Mouse (Mus musculus) heart, postnatal 10 days (tissue): ENCODE measurements around the gene Mmp14. TPM values are rescaled to one million over a fixed set of nuclear protein-coding genes. Genes with fewer than 3 reads are reported as not detected.

ENCODE experiments used
- DNase-seq, 2 experiments: peaks; one replicate each; pipeline ENCODE4 v3.0.0; 2021
- intact Hi-C: fragments of 180-260 bp; cut with DNase I; formaldehyde crosslinking; loops from one replicate; pipeline ENCODE4 v1.15.1; 2025
- total RNA-seq, 2 experiments: library from RNA; stranded (reverse); gene quantifications; 2 replicates each; pipeline ENCODE4 v1.2.3; 2021

The Mmp14 gene
- total RNA-seq, 2 experiments from 2014 or later: 106 to 116 TPM

DNA sequence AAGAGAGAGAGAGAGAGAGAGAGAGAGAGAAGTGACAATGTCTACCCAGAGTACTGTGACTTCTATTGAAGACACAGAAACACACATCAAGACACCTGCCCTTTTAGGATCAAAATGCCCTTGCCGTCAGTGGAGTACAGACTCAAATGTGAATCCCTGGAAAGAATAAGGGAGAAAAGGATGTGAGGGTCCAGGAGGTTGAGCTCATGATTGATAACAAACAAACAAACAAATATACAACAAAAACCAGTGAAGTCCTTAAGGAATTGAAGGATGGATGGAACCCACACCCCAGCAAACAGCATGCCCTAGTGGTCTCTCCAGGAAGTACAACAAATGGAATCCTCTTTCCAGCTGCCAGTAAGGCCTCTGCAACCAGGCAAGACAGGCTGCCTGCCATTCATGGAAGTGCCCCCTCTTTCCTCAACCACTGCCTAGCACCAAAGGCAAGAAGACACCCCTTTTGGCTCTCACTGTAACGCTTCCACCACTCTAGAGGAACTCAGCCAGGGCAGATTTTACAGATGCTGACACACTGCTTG, 18.7 kb upstream of the Mmp14 start:
- peak; percentile 77 to 85 for DNase-seq
- intact Hi-C loops: loop anchor here (1.0 to 2.0 kb wide), 4 partner anchors 36 to 184 kb away; partner anchors contain the start of gene Oxa1l

DNA sequence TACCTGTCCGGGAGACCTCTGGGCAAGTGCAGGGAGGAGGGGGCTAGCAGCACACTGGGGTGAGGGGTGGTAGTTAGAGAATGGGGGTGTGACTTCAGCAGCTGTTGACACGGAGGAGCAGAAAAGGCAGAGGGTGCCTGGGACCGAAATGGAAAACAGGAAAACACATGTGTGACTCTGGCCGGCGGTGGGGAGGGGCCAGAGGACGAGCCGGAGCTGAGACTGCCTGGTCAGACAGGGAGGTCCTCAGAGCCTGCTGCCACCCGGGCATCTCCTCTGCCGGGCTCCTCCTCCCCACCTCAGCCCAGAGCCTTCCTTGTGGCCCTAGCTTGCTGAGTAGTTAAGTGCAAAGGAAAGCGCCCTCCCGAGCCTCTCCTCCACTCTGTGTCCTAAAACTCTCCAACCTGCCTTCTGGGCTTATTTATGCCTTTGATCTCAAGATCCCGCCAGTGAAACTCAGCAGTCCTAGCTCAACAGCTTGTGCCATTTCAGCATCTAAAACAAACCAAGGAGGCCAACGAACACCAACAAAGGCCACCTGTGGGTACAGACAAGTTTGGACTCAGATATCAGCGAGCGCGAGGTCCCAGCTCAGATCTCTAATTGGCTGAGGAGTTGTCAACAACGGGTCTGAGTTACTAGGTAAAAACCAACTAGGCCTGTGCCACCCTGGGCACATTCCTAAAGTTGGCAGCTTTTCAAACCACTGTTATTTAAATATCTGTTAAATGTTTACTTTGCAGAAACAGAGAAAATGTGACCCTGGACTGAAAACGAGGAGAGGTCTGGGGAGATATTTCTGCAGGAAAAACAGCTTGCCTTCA, 17.3 kb upstream of the Mmp14 start:
- peak; percentile 44 to 48 for DNase-seq
- intact Hi-C loops: loop anchor here (2.0 kb wide), 3 partner anchors 53 to 185 kb away; partner anchors contain the start of gene Oxa1l

DNA sequence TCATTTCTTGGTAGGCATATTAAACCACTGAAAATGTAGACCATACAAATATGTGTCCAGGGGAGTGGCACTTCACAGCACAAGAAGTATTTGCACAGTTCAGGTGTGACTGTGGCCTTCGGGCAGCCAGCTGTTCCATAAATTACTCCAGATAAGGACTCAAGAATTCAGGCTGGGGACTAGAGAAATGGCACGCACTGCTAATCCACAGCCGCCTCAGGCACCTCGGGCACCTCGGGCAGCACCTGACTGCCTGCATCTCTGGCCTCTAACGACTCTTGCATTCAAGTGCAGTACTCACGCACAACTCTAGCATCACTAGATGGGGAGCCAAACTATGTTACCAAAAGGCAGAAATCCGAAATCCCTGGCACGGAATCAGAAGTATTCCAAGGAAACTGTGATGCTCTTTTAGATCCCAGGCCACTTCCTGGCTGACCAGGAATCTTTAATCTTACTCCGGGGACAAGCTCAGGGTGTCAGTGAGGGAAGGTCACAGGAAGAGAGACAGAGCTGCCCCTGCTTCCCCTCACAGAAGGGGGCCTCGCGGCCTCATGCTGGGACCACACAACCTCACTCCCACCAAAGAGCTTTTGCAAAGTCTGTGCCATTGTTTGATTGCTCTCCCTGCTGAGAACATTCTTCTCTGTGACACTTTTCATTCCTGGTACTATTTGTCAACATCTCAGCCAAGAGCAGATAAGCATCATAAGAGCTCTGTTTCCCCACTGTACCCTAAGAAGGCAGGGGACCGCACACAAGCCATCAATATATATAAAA, 16.0 kb upstream of the Mmp14 start:
- no peak for DNase-seq
- intact Hi-C loops: no loop called here

DNA sequence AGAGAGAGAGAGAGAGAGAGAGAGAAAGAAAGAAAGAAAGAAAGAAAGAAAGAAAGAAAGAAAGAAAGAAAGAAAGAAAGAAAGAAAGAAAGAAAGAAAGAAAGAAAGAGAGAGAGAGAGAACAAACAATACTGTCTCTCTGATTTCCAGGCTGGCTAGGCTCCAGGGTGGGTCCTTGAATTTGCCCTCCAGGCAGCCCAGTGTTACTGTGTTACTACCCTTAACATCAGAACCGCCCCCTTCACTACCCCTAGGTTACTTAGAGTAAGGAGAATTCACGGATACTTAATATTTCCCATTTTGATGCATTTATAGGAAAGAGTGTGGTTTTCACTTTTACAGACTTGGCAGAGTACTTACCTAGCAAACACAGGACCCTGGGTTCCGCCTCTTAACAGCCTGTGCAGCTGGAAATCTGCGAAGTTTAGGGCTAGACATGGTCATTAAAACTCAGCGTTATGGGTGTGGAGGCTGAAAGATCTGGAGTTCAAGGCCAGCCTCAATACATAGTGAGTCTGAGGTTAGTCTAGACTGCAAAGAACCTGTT, 15.1 kb upstream of the Mmp14 start:
- DNase-seq: no peak
- intact Hi-C loops: no loop called here

DNA sequence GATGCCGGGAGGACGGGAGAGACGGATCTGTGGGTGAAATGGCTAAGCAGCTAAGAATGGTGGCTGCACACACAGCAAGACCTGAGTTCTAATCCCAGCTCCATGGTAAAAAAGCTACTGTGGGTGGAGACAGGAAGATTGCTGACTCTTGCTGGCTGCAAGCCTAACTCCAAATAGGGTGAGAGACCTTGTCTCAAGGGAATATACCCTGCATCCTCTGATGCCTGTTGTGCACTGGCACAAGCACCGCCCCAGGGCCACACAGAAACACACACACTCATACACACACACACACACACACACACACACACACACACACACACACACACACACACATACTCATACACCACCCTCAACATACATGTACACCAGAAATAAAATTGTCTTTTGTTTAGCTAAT, 14.6 kb upstream of the Mmp14 start:
- intact Hi-C loops: no loop called here
- DNase-seq: no peak

DNA sequence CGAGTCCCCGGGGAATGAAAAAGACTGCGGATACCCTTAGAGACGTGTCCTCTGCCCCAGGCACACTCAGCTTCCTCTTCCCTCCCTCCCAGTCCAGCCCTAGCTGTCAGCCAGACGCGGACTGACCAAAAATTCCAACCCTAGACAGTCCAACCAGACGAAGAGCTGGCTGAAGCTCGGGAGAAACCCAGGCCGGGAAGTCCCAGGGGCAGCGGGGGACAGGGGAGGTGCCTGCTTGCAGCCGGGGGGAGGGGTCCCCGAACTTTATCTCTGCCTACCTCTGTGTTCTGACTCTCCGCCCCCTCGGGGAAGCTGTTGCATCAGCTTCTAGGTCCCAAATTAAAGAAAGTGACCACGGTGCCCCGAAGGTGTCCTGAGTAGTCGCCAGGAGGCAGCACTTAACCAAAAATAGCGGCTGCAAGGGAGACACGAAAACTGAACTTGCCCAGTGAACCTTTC, 13.8 kb upstream of the Mmp14 start, which contains the start of gene Slc7a7:
Gene Slc7a7, minus strand, starts transcription at position 158 of the 459 bp plus-strand sequence.
- DNase-seq: peak; percentile 44 to 60
- intact Hi-C loops: no loop called here

DNA sequence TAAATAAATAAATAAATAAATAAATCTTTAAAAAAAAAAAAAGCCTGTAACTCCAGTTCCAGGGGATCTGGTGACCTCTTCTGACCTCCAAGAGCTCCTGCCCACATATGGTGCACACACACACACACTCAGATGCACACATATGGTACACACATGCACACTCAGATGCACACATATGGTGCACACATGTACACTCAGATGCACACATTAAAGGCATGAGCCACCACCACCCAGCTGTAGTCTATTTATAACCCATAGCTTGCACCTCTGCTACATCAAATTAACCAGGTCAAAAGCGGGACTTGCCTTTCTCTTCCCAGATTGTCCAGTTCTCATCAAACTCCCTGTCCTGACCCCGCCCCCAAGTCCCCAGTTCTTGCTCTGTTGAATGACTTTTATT, 10.4 kb upstream of the Mmp14 start:
- DNase-seq: no peak
- intact Hi-C loops: no loop called here

DNA sequence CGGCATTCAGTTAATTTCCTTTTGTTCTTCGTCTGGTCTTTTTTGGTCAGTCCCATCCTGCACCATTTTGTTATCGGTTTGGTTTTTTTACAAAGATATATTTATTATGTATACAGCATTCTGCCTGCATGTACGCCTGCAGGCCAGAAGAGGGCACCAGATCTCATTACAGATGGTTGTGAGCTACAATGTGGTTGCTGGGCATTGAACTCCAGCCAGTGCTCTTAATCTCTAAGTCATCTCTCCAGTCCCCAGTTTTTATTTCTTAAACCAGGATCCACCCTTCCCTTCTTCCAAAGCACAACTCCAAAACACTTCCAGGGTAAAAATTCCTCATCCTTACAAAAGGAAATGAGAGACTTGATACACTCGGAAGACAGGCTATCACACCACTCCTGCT, 8.0 kb upstream of the Mmp14 start:
- intact Hi-C loops: loop anchor here (1.0 kb wide), 1 partner anchor 26 kb away; no protein-coding TSS in a partner anchor
- DNase-seq: peak in 1 of 2 experiments; percentile 48

DNA sequence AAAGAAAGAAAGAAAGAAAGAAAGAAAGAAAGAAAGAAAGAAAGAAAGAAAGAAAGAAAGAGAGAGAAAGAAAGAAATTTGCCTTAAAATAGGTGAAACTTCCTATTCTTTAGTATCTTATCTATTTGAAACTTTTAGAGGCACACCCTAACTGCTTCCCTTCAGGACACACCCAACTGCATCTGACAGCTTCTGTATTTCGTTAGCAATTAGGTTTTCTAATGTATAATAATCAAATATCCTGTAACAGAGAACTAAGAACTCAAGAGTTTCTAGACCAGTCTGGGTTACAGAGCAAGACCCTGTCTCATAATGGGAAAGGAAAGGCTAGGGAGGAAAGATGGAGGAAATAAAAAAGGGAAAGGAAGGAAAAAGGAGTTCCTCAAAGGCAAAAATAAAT, 6.8 kb upstream of the Mmp14 start:
- intact Hi-C loops: no loop called here
- no peak for DNase-seq

DNA sequence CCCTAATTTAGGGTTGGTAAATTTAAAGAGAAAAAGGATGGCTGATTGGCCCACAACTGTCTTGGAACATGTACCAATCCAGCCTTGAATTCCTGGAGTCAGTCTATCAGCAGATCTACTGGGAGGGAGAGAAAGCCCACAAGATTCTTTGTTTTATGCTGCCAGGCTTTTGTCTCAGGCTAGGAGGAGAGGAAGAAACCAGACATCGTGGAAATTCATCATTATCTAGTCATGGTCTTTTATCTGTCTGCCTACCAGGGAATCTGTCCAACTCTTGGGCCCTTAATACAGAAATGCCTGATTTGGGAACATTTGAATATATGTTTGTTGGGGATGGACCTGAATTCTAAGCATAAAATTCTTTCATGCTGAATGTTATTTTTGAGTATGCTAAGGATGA, 5.9 kb upstream of the Mmp14 start:
- intact Hi-C loops: no loop called here
- DNase-seq: no peak

DNA sequence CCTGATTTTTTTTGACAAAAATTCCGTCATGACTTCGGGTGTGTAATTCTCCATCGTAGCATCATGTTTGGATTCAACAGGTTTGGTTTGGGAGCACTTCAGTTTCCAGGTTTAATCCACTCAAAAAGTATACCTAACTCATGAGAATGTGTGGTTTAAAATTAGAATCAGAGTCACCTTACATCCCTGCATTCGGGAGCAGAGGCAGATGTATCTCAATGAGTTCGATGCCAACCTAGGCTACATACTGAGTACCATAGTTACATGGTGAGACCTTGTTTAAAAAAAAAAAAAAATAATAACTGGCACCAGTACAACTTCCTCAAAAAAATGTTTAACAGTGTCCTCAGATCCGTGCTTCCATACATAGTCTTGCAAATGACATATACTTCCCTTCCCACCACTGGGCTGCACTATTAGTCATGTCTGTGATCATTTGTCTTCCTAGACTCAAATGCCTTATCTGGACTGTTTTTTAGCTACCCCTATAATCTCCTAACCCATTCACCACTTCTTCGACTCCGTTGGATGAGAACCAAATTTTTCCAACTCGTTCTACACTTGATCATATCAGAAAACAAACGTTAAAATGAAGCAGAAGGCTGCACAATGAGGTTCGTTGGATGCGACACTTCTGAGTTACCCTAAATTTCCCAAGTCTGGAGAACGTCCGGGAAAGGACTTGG, 5.3 kb upstream of the Mmp14 start:
- intact Hi-C loops: no loop called here
- DNase-seq: no peak

DNA sequence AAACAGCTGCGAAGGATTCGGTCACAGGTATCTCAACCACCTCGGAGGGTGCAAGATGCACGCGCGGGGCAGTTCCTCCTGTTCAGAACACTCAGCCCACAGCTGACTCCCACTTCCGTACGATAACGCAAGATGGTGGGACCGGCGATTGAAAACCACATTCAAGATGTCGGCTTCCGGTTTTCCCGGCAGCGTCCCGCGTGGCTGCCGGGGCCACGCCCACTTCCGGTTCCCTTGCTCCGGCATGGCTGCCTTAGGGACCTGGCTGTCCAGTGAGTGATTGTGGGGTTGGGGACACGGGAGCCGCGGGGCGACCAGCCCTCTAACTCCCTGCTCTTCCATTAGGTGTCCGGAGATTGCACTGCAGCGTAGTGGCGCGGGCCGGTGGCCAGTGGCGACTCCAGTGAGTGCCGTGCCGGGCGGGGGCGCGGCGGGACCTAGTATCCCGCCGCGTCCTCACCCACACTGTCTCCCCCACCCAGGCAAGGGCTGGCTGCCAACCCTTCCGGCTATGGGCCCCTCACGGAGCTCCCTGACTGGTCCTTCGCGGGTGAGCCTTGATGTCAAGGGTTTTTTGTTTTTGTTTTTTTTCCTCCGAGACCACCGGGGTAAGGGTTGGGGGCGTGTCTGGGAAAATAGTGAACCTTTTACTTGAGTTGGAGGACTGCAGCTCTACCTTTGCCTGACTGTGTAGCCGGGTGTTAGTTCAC, 4.6 kb upstream of the Mmp14 start, which contains the start of gene Mrpl52:
Gene Mrpl52, plus strand, starts transcription at position 221 of the 710 bp plus-strand sequence.
- peak; percentile 95 for DNase-seq
- intact Hi-C loops: no loop called here

DNA sequence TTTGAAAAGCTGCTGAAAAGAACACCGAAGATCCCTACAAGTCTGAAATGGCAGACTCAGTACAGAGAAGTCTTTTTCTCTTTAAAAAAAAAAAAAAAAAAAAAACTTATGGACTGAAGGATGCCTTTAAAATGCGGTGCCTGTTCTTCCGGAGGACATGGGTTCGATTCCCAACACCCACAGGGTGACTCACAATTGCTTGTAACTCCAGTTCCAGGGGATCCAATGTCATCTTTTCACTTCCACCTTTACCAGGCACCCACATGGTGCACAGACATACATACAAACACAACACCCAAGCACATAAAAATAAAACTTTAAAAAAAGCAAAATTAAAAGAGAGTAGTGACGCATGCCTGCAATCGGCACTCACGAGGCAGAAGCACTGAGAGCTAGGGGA, 3.7 kb upstream of the Mmp14 start:
- no peak for DNase-seq
- intact Hi-C loops: no loop called here

DNA sequence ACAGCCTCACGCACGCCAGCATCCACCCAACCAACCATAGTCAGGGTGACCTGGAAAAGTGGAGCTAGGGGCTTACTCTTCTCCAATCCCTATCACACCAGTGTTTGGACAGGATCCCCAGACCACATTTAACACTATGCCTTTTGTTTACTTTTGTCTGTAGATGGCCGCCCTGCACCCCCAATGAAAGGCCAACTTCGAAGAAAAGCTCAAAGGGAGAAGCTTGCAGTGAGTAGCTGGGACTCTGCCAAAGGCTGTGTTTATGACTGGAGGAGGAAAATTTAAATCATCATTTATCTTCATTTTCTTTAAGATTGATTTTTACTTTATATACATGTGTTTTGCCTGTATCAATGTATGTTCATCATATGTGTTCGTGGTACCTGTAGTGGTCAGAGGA, 3.0 kb upstream of the Mmp14 start:
- DNase-seq: no peak
- intact Hi-C loops: no loop called here

DNA sequence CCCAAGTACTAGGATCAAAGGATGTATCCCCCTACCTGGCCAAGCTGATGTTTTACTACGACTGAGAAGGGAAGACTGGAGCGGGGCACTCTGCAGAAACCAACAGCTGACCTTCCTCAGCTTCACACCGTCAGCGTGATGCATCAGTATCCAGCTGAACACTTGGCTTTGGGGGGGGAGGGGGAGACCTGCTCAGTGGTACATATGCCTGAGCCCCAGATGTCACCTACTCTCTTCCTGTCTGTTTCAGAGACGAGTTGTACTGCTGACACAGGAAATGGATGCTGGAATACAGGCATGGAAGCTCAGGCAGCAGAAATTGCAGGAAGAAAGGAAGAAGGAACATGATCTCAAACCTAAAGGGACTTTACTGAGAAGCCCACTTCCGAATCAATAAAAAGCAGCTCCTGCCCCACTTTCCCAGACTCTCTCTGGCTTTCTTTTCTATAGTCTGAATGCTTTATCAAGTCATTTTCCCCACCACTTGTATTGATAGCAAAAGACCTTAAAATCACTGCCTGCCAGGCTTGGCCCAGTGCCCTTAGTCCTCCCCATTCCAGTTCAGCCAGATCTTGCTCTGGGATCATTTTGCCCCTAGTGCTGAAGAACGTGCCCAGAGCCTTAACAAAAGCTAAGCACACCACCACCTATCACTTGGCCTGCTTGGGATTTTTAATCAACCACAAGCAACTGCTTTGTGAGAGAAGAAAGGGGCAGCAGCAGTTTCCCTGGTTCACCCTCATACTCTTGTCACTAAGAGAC, 1.9 kb upstream of the Mmp14 start:
- no peak for DNase-seq
- intact Hi-C loops: loop anchor here (2.0 kb wide), 1 partner anchor 19 kb away; no protein-coding TSS in a partner anchor

DNA sequence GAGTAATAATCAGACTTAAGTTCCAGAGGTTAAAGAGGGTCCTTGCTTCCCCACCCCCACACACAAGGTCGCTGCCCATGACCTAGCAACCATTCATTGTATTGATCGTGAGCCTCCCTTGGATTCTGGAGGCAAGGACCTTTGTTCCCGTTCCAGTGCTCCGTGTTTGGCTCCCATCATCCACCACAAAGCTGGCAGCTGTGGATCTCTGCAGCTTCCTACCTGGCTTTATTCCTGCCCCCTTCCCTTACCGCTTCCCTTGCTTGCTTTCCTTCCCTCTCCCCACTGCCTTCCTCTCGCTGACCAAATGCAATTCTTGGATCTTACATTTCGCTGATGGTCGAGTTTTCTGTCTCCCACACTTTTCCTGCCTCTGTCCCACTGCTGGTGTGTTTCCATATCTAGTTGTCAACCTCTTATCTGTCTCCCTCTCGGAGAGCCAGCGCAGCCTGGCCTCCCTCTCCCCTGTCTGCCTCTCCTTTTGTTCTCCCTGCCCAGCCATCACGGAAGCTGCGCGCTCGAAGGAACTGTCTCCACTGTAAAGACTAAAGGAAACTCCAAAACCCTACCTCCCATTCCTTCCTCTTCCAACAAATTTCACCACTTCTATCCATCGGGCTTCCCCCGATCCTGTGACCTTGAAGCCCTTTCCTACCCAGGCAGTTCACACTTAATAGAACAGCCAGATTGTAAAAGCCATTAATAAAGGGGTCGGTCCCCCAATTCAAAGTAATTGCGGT, 836 bp upstream of the Mmp14 start:
- intact Hi-C loops: loop anchor here (2.0 kb wide), 1 partner anchor 18 kb away; no protein-coding TSS in a partner anchor
- DNase-seq: peak; percentile 40 to 57

DNA sequence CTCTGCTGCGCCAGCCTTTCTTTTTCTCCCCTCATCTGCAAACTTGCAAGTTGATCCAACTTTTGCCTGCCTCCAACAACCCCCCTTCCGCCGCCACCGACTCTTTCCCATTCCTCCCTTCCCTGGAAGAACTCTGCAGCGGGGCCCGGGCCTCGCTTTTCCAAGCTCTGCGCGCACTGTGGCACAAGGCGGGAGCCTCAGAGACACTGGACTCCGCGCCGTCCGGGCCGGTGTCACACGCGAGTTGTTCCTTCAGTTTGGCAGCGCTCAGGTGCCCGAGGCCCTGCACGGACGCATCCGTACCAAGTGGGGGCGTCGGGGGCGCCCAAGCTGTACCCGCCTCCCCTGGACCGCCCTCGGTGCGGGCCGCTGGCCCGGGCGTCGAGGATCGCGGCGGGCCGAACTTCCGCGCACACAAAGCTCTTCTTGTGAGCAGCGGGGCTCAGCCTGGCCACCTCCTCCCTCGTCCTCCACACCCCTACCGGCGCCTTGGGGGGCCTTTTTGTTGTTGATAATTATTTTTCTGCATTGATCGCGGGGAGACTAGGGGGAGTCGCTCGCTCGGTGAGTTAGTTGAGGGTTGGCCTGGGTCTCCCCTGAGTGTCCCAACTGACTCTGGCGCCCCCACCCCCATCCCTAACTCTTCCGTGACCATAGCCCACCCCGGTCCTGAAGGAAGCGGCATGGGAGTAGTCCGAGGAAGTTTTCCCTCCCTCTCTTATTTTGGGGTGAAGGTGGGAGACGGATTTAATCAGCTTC, 845 bp downstream of the Mmp14 start:
- intact Hi-C loops: no loop called here
- peak; percentile 52 to 66 for DNase-seq
